ENCODE assay signal across 10 mouse cellular contexts in the genomic region with DNA sequence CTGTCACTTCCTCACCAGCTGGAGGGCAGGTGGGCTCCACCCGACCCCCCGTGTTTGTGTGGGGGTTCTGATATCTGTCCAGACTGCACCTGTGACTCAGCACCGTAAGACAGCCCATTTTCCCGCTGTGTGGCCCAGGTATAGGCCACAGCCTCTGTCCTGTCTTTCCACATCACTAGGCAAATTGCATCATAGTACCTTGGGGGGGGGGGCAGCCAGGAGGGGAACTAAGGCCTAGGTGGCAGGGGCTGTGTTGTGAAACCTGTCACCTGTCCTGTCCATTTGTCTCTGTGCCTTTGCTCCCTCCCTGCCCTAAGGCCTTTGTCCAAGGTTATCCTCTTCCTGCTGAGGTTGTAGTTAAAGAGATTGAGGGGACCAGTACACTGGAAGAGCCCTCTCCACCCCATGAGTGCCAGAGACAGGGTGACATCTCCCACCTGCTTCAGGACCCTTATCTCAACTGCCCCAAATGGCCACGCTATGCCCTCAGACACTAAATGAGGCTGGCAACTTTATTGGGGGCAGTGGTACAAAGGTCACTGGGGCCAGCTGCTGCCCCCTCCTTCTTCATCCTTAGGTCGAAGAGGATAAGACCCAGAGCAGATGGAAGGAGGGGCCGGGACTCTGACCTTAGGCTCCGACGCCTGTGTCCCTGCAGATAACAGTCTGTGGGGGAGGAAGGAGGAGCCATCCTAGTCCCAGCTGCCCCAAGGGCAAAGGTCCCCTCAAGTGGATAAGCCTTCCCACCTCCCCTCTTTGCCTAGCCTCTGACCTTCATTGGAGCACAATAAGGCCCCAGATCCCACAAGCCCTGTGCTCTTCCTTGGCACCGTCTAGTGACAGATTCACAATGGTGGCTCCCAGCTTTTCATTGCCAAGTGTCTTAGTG. TPM values are rescaled to one million over a fixed set of nuclear protein-coding genes. Genes with fewer than 3 reads are reported as not detected.
DNase-seq lines count a peak whose midpoint lies in the region; ATAC-seq and TF ChIP-seq lines count a peak whose summit lies in the region.
"Had no signal": no experiment of that assay in that cellular context is flagged by ENCODE, and none has a peak within 500 bp of the region (broad histone marks: within the 10 kb centered on the region; RNA-seq: fewer than 3 reads in every experiment).

No protein-coding gene starts in this region.

- DNase-seq in midbrain, postnatal 0 days (ENCODE audit: low spot score): peak; percentile 52
- DNase-seq in left cerebral cortex, postnatal 36 days (ENCODE audit: low spot score in 2 of 2): no peak
- DNase-seq: heart, adult 18-20 months had no signal

- H3K36me3 ChIP-seq in forebrain, embryonic 15.5 days: no peaks in the 10 kb centered on the region
- H3K36me3 ChIP-seq in forebrain, embryonic 16.5 days (ENCODE audit: control insufficient read depth, insufficient read depth): no peaks in the 10 kb centered on the region
- no peaks in the 10 kb centered on the region for H3K36me3 ChIP-seq in midbrain, postnatal 0 days (ENCODE audit: insufficient read depth, low read length)
- no peaks in the 10 kb centered on the region for H3K36me3 ChIP-seq in midbrain, embryonic 16.5 days (ENCODE audit: control insufficient read depth, insufficient read depth, low read length)
- 0 out of 2 replicates have a peak, but pooled peaks cover 3% of the 10 kb centered on the region for H3K36me3 ChIP-seq in intestine, embryonic 16.5 days (ENCODE audit: control insufficient read depth, insufficient read depth, low read length)
- H3K36me3 ChIP-seq in small intestine, adult 2 months (ENCODE audit: control insufficient read depth, insufficient read depth, low read length): peaks cover 28% of the 10 kb centered on the region

- 75% methylated on average over 10 of the region's 10 CpGs for WGBS in forebrain, embryonic 15.5 days
- 82% methylated on average over 10 of the region's 10 CpGs for WGBS in forebrain, embryonic 16.5 days
- 69% methylated on average over 10 of the region's 10 CpGs for whole genome bisulfite sequencing in midbrain, postnatal 0 days
- WGBS in midbrain, embryonic 16.5 days: 70% methylated on average over 10 of the region's 10 CpGs
- WGBS in intestine, embryonic 16.5 days: 46% methylated on average over 10 of the region's 10 CpGs
- WGBS in small intestine, adult 2 months: 21% methylated on average over 10 of the region's 10 CpGs

- peak; percentile 12; the same call in 1 of the 2 replicates for TF ChIP-seq POLR2A in small intestine, adult 2 months (IDR thresholded peaks at IDR 0.05; ENCODE audit: low read depth, low read length)

- H3K27ac ChIP-seq in forebrain, embryonic 15.5 days (replicated peaks): no peak overlapping the region
- no peak overlapping the region for H3K27ac ChIP-seq in forebrain, embryonic 16.5 days (ENCODE audit: low read length)
- no peak overlapping the region for H3K27ac ChIP-seq in midbrain, postnatal 0 days (ENCODE audit: low read depth, low read length)
- no peak overlapping the region for H3K27ac ChIP-seq in midbrain, embryonic 16.5 days (ENCODE audit: low read length)
- H3K27ac ChIP-seq in intestine, embryonic 16.5 days (ENCODE audit: low read length): peak overlapping the region; percentile 88
- H3K27ac ChIP-seq in small intestine, adult 2 months (ENCODE audit: insufficient read depth, low read depth, low read length): peak overlapping the region; percentile 97
- H3K27ac ChIP-seq: kidney, postnatal 0 days had no signal

- 0 out of 2 replicates have a peak overlapping the region, but pooled peaks have one; percentile 15 for H3K9ac ChIP-seq in forebrain, embryonic 15.5 days (replicated peaks)
- no peak overlapping the region for H3K9ac ChIP-seq in forebrain, embryonic 16.5 days (replicated peaks; ENCODE audit: low read depth, low read length)
- H3K9ac ChIP-seq in midbrain, postnatal 0 days (replicated peaks; ENCODE audit: low read length, poor library complexity, severe bottlenecking): no peak overlapping the region
- no peak overlapping the region for H3K9ac ChIP-seq in midbrain, embryonic 16.5 days (ENCODE audit: low read depth, low read length)
- peak overlapping the region; percentile 74 for H3K9ac ChIP-seq in intestine, embryonic 16.5 days (ENCODE audit: low read depth, low read length)

- intact Hi-C loops in left cerebral cortex, postnatal 36 days (cut with DNase I): no loop called here

- H3K4me3 ChIP-seq in forebrain, embryonic 15.5 days: no peak overlapping the region
- H3K4me3 ChIP-seq in forebrain, embryonic 16.5 days (replicated peaks; ENCODE audit: low read length): no peak overlapping the region
- H3K4me3 ChIP-seq in midbrain, postnatal 0 days (ENCODE audit: low read depth, low read length): no peak overlapping the region
- no peak overlapping the region for H3K4me3 ChIP-seq in midbrain, embryonic 16.5 days (ENCODE audit: low read depth, low read length)
- H3K4me3 ChIP-seq in intestine, embryonic 16.5 days (ENCODE audit: low read length): peak overlapping the region; percentile 65
- H3K4me3 ChIP-seq in small intestine, adult 2 months (ENCODE audit: low read depth, low read length): peak overlapping the region; percentile 87

- peaks cover 15% of the 10 kb centered on the region for H3K4me1 ChIP-seq in forebrain, embryonic 15.5 days
- peaks cover 8% of the 10 kb centered on the region for H3K4me1 ChIP-seq in forebrain, embryonic 16.5 days (replicated peaks; ENCODE audit: control insufficient read depth, insufficient read depth, low read length)
- H3K4me1 ChIP-seq in midbrain, postnatal 0 days (ENCODE audit: insufficient read depth, low read length): peaks cover 5% of the 10 kb centered on the region; the same call in 1 of the 2 replicates
- H3K4me1 ChIP-seq in midbrain, embryonic 16.5 days (ENCODE audit: control insufficient read depth, insufficient read depth, low read length): peaks cover 8% of the 10 kb centered on the region; the same call in 1 of the 2 replicates
- peaks cover 11% of the 10 kb centered on the region; the same call in 1 of the 2 replicates for H3K4me1 ChIP-seq in intestine, embryonic 16.5 days (ENCODE audit: control insufficient read depth, insufficient read depth, low read length)
- H3K4me1 ChIP-seq in small intestine, adult 2 months (ENCODE audit: control insufficient read depth, insufficient read depth, insufficient read length, low read length): peaks cover 22% of the 10 kb centered on the region

- H3K9me3 ChIP-seq in forebrain, embryonic 15.5 days: no peaks in the 10 kb centered on the region
- no peaks in the 10 kb centered on the region for H3K9me3 ChIP-seq in forebrain, embryonic 16.5 days (ENCODE audit: control insufficient read depth, low read length)
- H3K9me3 ChIP-seq in midbrain, postnatal 0 days (ENCODE audit: low read length): no peaks in the 10 kb centered on the region
- H3K9me3 ChIP-seq in midbrain, embryonic 16.5 days (replicated peaks; ENCODE audit: control insufficient read depth, low read length, poor library complexity, severe bottlenecking): no peaks in the 10 kb centered on the region
- no peaks in the 10 kb centered on the region for H3K9me3 ChIP-seq in intestine, embryonic 16.5 days (ENCODE audit: control insufficient read depth, low read length)

- H3K27me3 ChIP-seq in forebrain, embryonic 15.5 days: peaks cover 7% of the 10 kb centered on the region; the same call in 1 of the 2 replicates
- no peaks in the 10 kb centered on the region for H3K27me3 ChIP-seq in forebrain, embryonic 16.5 days (replicated peaks; ENCODE audit: control insufficient read depth, insufficient read depth, low read length)
- no peaks in the 10 kb centered on the region for H3K27me3 ChIP-seq in midbrain, postnatal 0 days (ENCODE audit: insufficient read depth, low read length)
- no peaks in the 10 kb centered on the region; the same call in 1 of the 2 replicates for H3K27me3 ChIP-seq in midbrain, embryonic 16.5 days (ENCODE audit: control insufficient read depth, insufficient read depth, low read depth, low read length)
- H3K27me3 ChIP-seq in intestine, embryonic 16.5 days (replicated peaks; ENCODE audit: control insufficient read depth, insufficient read depth, low read length): no peaks in the 10 kb centered on the region
- no peaks in the 10 kb centered on the region for H3K27me3 ChIP-seq in small intestine, adult 2 months (ENCODE audit: control insufficient read depth, insufficient read depth, low read length)

- ATAC-seq in forebrain, embryonic 15.5 days (replicated peaks): no peak
- no peak for ATAC-seq in forebrain, embryonic 16.5 days
- no peak for ATAC-seq in midbrain, postnatal 0 days (ENCODE audit: low FRiP score)
- no peak for ATAC-seq in midbrain, embryonic 16.5 days
- peak; percentile 69 for ATAC-seq in intestine, embryonic 16.5 days
- no peak for ATAC-seq in CD4-positive, CD25-positive, alpha-beta regulatory T cell, adult 4 months

- no peak for TF ChIP-seq CTCF in midbrain, postnatal 0 days (IDR thresholded peaks at IDR 0.05)
- TF ChIP-seq CTCF in small intestine, adult 2 months (IDR thresholded peaks at IDR 0.05; ENCODE audit: extremely low read depth, insufficient read length, insufficient replicate concordance, low read depth, low read length): peak; percentile 5; the same call in 1 of the 2 replicates

- no peak overlapping the region for H3K4me2 ChIP-seq in forebrain, embryonic 15.5 days (replicated peaks)
- no peak overlapping the region for H3K4me2 ChIP-seq in forebrain, embryonic 16.5 days (ENCODE audit: low read length)
- H3K4me2 ChIP-seq in midbrain, postnatal 0 days (ENCODE audit: low read depth, low read length, poor library complexity, severe bottlenecking): no peak overlapping the region
- H3K4me2 ChIP-seq in midbrain, embryonic 16.5 days (ENCODE audit: low read length): no peak overlapping the region
- H3K4me2 ChIP-seq in intestine, embryonic 16.5 days (ENCODE audit: low read depth, low read length): peak overlapping the region; percentile 91

RNA-seq across cellular contexts. Expression of a gene that starts 2.1 kb away (rescaled TPM):
- 2.6 and 2.9 TPM in 2 replicates for polyA plus RNA-seq in forebrain, embryonic 15.5 days (2015; fragmentation: Nextera tagmentation; extraction: Ambion mirVana)
- 2.2 and 3.2 TPM in 2 replicates for polyA plus RNA-seq in forebrain, embryonic 16.5 days (2015; fragmentation: Nextera tagmentation; extraction: Ambion mirVana)
- total RNA-seq in midbrain, postnatal 0 days (2014; rRNA removed): 3.8 and 5.3 TPM in 2 replicates
- polyA plus RNA-seq in midbrain, postnatal 0 days (2015; fragmentation: Nextera tagmentation; extraction: Ambion mirVana): 7.0 and 7.8 TPM in 2 replicates
- polyA plus RNA-seq in midbrain, embryonic 16.5 days (2015; fragmentation: Nextera tagmentation; extraction: Ambion mirVana): 6.0 and 8.6 TPM in 2 replicates
- polyA plus RNA-seq in intestine, embryonic 16.5 days (2015; fragmentation: Nextera tagmentation; extraction: Ambion mirVana): 255 and 314 TPM in 2 replicates
- 186 and 287 TPM in 2 replicates for polyA plus RNA-seq in small intestine, adult 2 months (2012; rRNA removed)
- total RNA-seq in left cerebral cortex, postnatal 36 days (2021): 10 to 100 TPM; 10.6 to 11.5 TPM
- under 1 TPM in 1 of 2 experiments, not detected in 1; 0.51 TPM for polyA plus RNA-seq in CD4-positive, CD25-positive, alpha-beta regulatory T cell, adult 4 months (2017; shearing (Covaris generic))

RNA-seq across cellular contexts. Expression of a gene that starts 2.6 kb away (rescaled TPM):
- 2.5 and 2.6 TPM in 2 replicates for polyA plus RNA-seq in forebrain, embryonic 15.5 days (2015; fragmentation: Nextera tagmentation; extraction: Ambion mirVana)
- 3.1 and 3.9 TPM in 2 replicates for polyA plus RNA-seq in forebrain, embryonic 16.5 days (2015; fragmentation: Nextera tagmentation; extraction: Ambion mirVana)
- 5.2 and 7.5 TPM in 2 replicates for total RNA-seq in midbrain, postnatal 0 days (2014; rRNA removed)
- polyA plus RNA-seq in midbrain, postnatal 0 days (2015; fragmentation: Nextera tagmentation; extraction: Ambion mirVana): 12.6 and 14.6 TPM in 2 replicates
- 5.6 and 6.5 TPM in 2 replicates for polyA plus RNA-seq in midbrain, embryonic 16.5 days (2015; fragmentation: Nextera tagmentation; extraction: Ambion mirVana)
- 10.8 and 12.9 TPM in 2 replicates for polyA plus RNA-seq in intestine, embryonic 16.5 days (2015; fragmentation: Nextera tagmentation; extraction: Ambion mirVana)
- polyA plus RNA-seq in small intestine, adult 2 months (2012; rRNA removed): 18.0 and 27.0 TPM in 2 replicates
- total RNA-seq in left cerebral cortex, postnatal 36 days (2021): 1 to 10 TPM; 4.9 to 6.2 TPM
- polyA plus RNA-seq in CD4-positive, CD25-positive, alpha-beta regulatory T cell, adult 4 months (2017; shearing (Covaris generic)): 10 to 100 TPM; 11.9 to 12.3 TPM

RNA-seq across cellular contexts. Expression of a gene that starts 11.5 kb away (rescaled TPM):
- polyA plus RNA-seq in forebrain, embryonic 15.5 days (2015; fragmentation: Nextera tagmentation; extraction: Ambion mirVana): 36.9 and 38.1 TPM in 2 replicates
- polyA plus RNA-seq in forebrain, embryonic 16.5 days (2015; fragmentation: Nextera tagmentation; extraction: Ambion mirVana): 32.5 and 34.2 TPM in 2 replicates
- 15.6 and 23.1 TPM in 2 replicates for total RNA-seq in midbrain, postnatal 0 days (2014; rRNA removed)
- 26.5 and 29.6 TPM in 2 replicates for polyA plus RNA-seq in midbrain, postnatal 0 days (2015; fragmentation: Nextera tagmentation; extraction: Ambion mirVana)
- 21.9 and 26.7 TPM in 2 replicates for polyA plus RNA-seq in midbrain, embryonic 16.5 days (2015; fragmentation: Nextera tagmentation; extraction: Ambion mirVana)
- 60.4 and 64.3 TPM in 2 replicates for polyA plus RNA-seq in intestine, embryonic 16.5 days (2015; fragmentation: Nextera tagmentation; extraction: Ambion mirVana)
- 47.4 and 74.1 TPM in 2 replicates for polyA plus RNA-seq in small intestine, adult 2 months (2012; rRNA removed)
- total RNA-seq in left cerebral cortex, postnatal 36 days (2021): 10 to 100 TPM; 26.6 to 30.1 TPM
- polyA plus RNA-seq in CD4-positive, CD25-positive, alpha-beta regulatory T cell, adult 4 months (2017; shearing (Covaris generic)): 10 to 100 TPM; 47.1 to 59.9 TPM

RNA-seq across cellular contexts. Expression of a gene that starts 16.3 kb away (rescaled TPM):
- polyA plus RNA-seq in forebrain, embryonic 15.5 days (2015; fragmentation: Nextera tagmentation; extraction: Ambion mirVana): 0.32 and 0.61 TPM in 2 replicates
- 0.51 and 0.66 TPM in 2 replicates for polyA plus RNA-seq in forebrain, embryonic 16.5 days (2015; fragmentation: Nextera tagmentation; extraction: Ambion mirVana)
- 0.71 and 0.77 TPM in 2 replicates for total RNA-seq in midbrain, postnatal 0 days (2014; rRNA removed)
- 0.62 and 0.71 TPM in 2 replicates for polyA plus RNA-seq in midbrain, postnatal 0 days (2015; fragmentation: Nextera tagmentation; extraction: Ambion mirVana)
- 0.38 and 0.40 TPM in 2 replicates for polyA plus RNA-seq in midbrain, embryonic 16.5 days (2015; fragmentation: Nextera tagmentation; extraction: Ambion mirVana)
- 28.2 and 37.2 TPM in 2 replicates for polyA plus RNA-seq in intestine, embryonic 16.5 days (2015; fragmentation: Nextera tagmentation; extraction: Ambion mirVana)
- polyA plus RNA-seq in small intestine, adult 2 months (2012; rRNA removed): 74.2 and 136 TPM in 2 replicates
- total RNA-seq in left cerebral cortex, postnatal 36 days (2021): 10 to 100 TPM in 1 of 2 experiments, 1 to 10 TPM in 1; 7.5 to 10.0 TPM
- not detected for polyA plus RNA-seq in CD4-positive, CD25-positive, alpha-beta regulatory T cell, adult 4 months (2017; shearing (Covaris generic))

RNA-seq across cellular contexts. Expression of a gene that starts 24.4 kb away (rescaled TPM):
- 2.2 and 2.7 TPM in 2 replicates for polyA plus RNA-seq in forebrain, embryonic 15.5 days (2015; fragmentation: Nextera tagmentation; extraction: Ambion mirVana)
- polyA plus RNA-seq in forebrain, embryonic 16.5 days (2015; fragmentation: Nextera tagmentation; extraction: Ambion mirVana): 2.2 and 4.5 TPM in 2 replicates
- total RNA-seq in midbrain, postnatal 0 days (2014; rRNA removed): 17.5 and 23.1 TPM in 2 replicates
- 12.5 and 12.8 TPM in 2 replicates for polyA plus RNA-seq in midbrain, postnatal 0 days (2015; fragmentation: Nextera tagmentation; extraction: Ambion mirVana)
- polyA plus RNA-seq in midbrain, embryonic 16.5 days (2015; fragmentation: Nextera tagmentation; extraction: Ambion mirVana): 9.6 and 11.0 TPM in 2 replicates
- polyA plus RNA-seq in intestine, embryonic 16.5 days (2015; fragmentation: Nextera tagmentation; extraction: Ambion mirVana): 0.39 and 0.64 TPM in 2 replicates
- polyA plus RNA-seq in small intestine, adult 2 months (2012; rRNA removed): 0.75 and 5.9 TPM in 2 replicates
- 10 to 100 TPM; 16.9 to 33.1 TPM for total RNA-seq in left cerebral cortex, postnatal 36 days (2021)
- polyA plus RNA-seq in CD4-positive, CD25-positive, alpha-beta regulatory T cell, adult 4 months (2017; shearing (Covaris generic)): not detected

Comparison
In these comparisons a context has a peak if more than half of its experiments do, and no peak if none do; other contexts are left out.
1. H3K9ac ChIP-seq: peak in forebrain, embryonic 15.5 days (single experiment) and intestine, embryonic 16.5 days (single experiment); none in forebrain, embryonic 16.5 days (single experiment), midbrain, postnatal 0 days (single experiment) and midbrain, embryonic 16.5 days (single experiment).
2. H3K27ac ChIP-seq: peak in intestine, embryonic 16.5 days (single experiment) and small intestine, adult 2 months (single experiment); none in forebrain, embryonic 15.5 days (single experiment), forebrain, embryonic 16.5 days (single experiment), midbrain, postnatal 0 days (single experiment) and midbrain, embryonic 16.5 days (single experiment).
3. H3K4me3 ChIP-seq: peak in intestine, embryonic 16.5 days (single experiment) and small intestine, adult 2 months (single experiment); none in forebrain, embryonic 15.5 days (single experiment), forebrain, embryonic 16.5 days (single experiment), midbrain, postnatal 0 days (single experiment) and midbrain, embryonic 16.5 days (single experiment).
4. RNA of a gene that starts 2.1 kb away (polyA plus RNA-seq): 186 to 287 TPM in small intestine, adult 2 months and 255 to 314 TPM in intestine, embryonic 16.5 days; 6.0 to 8.6 TPM in midbrain, embryonic 16.5 days, 7.0 to 7.8 TPM in midbrain, postnatal 0 days, 2.2 to 3.2 TPM in forebrain, embryonic 16.5 days, 2.6 to 2.9 TPM in forebrain, embryonic 15.5 days and 0.51 TPM in CD4-positive, CD25-positive, alpha-beta regulatory T cell, adult 4 months; every median in the first group is over 10 times any median in the second.